Comparison of ENCODE assay signal across 23 mouse cellular contexts in genomic region chr10:20671621-20672020, GRCm38 (mm10). TPM values are rescaled to one million over a fixed set of nuclear protein-coding genes. Genes with fewer than 3 reads are reported as not detected.
DNase-seq lines count a peak whose midpoint lies in the region; ATAC-seq and TF ChIP-seq lines count a peak whose summit lies in the region.
"Had no signal": no experiment of that assay in that cellular context is flagged by ENCODE, and none has a peak within 500 bp of the region (broad histone marks: within the 10 kb centered on the region; RNA-seq: fewer than 3 reads in every experiment).

No protein-coding gene starts in this region.

- no peak for TF ChIP-seq CTCF in layer of hippocampus, adult 2 months (conservative IDR thresholded peaks at IDR 0.05)
- TF ChIP-seq CTCF in lung, adult 2 months (IDR thresholded peaks at IDR 0.05; ENCODE audit: insufficient read depth, low read length), result no peak
- TF ChIP-seq CTCF in embryonic fibroblast, embryonic 13.5 days (IDR thresholded peaks at IDR 0.05; ENCODE audit: borderline replicate concordance, insufficient read depth, low read length), result no peak

- no peaks in the 10 kb centered on the region for H3K36me3 ChIP-seq in lung, embryonic 15.5 days
- H3K36me3 ChIP-seq: embryonic facial prominence, embryonic 10.5 days; embryonic facial prominence, embryonic 12.5 days; forebrain, embryonic 10.5 days; forebrain, embryonic 12.5 days had no signal

- intact Hi-C loops in heart, postnatal 36 days (cut with DNase I), result loop anchor here (10.0 kb wide), 1 partner anchor 243 kb away; no protein-coding TSS in a partner anchor

- ATAC-seq in lung, embryonic 15.5 days (ENCODE audit: borderline replicate concordance, extremely low read depth, low FRiP score, low TSS enrichment), result no peak
- ATAC-seq: forebrain, embryonic 14.5 days; forebrain, embryonic 16.5 days had no signal

- WGBS in lung, embryonic 15.5 days, result 24% methylated on average over 5 of the region's 5 CpGs
- WGBS in lung, adult 2 months, result 55% methylated on average over 5 of the region's 5 CpGs

- H3K9me3 ChIP-seq in lung, embryonic 15.5 days, result no peaks in the 10 kb centered on the region
- H3K9me3 ChIP-seq: embryonic facial prominence, embryonic 10.5 days; embryonic facial prominence, embryonic 12.5 days; forebrain, embryonic 10.5 days; forebrain, embryonic 12.5 days had no signal

- no peaks in the 10 kb centered on the region for H3K27me3 ChIP-seq in lung, embryonic 15.5 days
- H3K27me3 ChIP-seq: embryonic facial prominence, embryonic 12.5 days; forebrain, embryonic 12.5 days had no signal

- peak; percentile 91 for DNase-seq in heart, adult 11 months
- no peak for DNase-seq in heart, postnatal 36 days
- DNase-seq in layer of hippocampus, adult 2 months (ENCODE audit: low spot score in 2 of 2), result no peak
- DNase-seq in layer of hippocampus, adult 9-11 months, result no peak
- no peak for DNase-seq in lung, adult 2 months
- no peak for DNase-seq in adipocyte (ENCODE audit: low spot score)
- DNase-seq: adrenal gland, adult 8-10 months; adrenal gland, postnatal 14 days; adrenal gland, postnatal 36 days; cerebellum, adult 11-12 months; cerebellum, adult 2 months; cerebellum, adult 9-10 months; cerebellum, postnatal 25 days had no signal

- TF ChIP-seq POLR2A in lung, adult 2 months (IDR thresholded peaks at IDR 0.05; ENCODE audit: borderline replicate concordance, extremely low read depth, low read depth, low read length), result no peak
- no peak for TF ChIP-seq POLR2A in embryonic fibroblast, embryonic 13.5 days (IDR thresholded peaks at IDR 0.05; ENCODE audit: low read depth, low read length)

- no peak overlapping the region for H3K4me3 ChIP-seq in layer of hippocampus, adult 2 months
- H3K4me3 ChIP-seq in lung, embryonic 15.5 days, result no peak overlapping the region
- no peak overlapping the region for H3K4me3 ChIP-seq in lung, adult 2 months (replicated peaks; ENCODE audit: extremely low read depth, low read depth, low read length)
- no peak overlapping the region for H3K4me3 ChIP-seq in embryonic fibroblast, embryonic 13.5 days (ENCODE audit: insufficient read depth, low read length)
- H3K4me3 ChIP-seq: embryonic facial prominence, embryonic 10.5 days; embryonic facial prominence, embryonic 12.5 days; erythroblast, embryonic 14.5 days; forebrain, embryonic 10.5 days; forebrain, embryonic 12.5 days had no signal

- peaks cover 21% of the 10 kb centered on the region for H3K4me1 ChIP-seq in lung, embryonic 15.5 days
- H3K4me1 ChIP-seq in lung, adult 2 months (ENCODE audit: control insufficient read depth, insufficient read depth, low read length), result no peaks in the 10 kb centered on the region; the same call in none of the 2 replicates
- H3K4me1 ChIP-seq in embryonic fibroblast, embryonic 13.5 days (ENCODE audit: control insufficient read depth, insufficient read depth, low read length), result peaks cover 12% of the 10 kb centered on the region

- H3K27ac ChIP-seq in layer of hippocampus, adult 2 months, result peak overlapping the region; percentile 86
- peak overlapping the region; percentile 25; the same call in 1 of the 2 replicates for H3K27ac ChIP-seq in lung, embryonic 15.5 days
- H3K27ac ChIP-seq in embryonic fibroblast, embryonic 13.5 days (ENCODE audit: insufficient read depth, low read length), result peak overlapping the region; percentile 53; the same call in 1 of the 2 replicates
- H3K27ac ChIP-seq: embryonic facial prominence, embryonic 10.5 days; embryonic facial prominence, embryonic 12.5 days; forebrain, embryonic 10.5 days; forebrain, embryonic 12.5 days had no signal

- no peak overlapping the region for H3K9ac ChIP-seq in lung, embryonic 15.5 days
- H3K9ac ChIP-seq: embryonic facial prominence, embryonic 12.5 days; forebrain, embryonic 12.5 days had no signal

- no peak overlapping the region for H3K4me2 ChIP-seq in lung, embryonic 15.5 days
- H3K4me2 ChIP-seq: embryonic facial prominence, embryonic 12.5 days; forebrain, embryonic 12.5 days had no signal

RNA-seq across cellular contexts. Expression of gene Pde7b, which starts 53.3 kb away (rescaled TPM):
- 10 to 100 TPM; 63.0 to 63.9 TPM for total RNA-seq in heart, postnatal 36 days (2021)
- 10 to 100 TPM; 27.6 to 27.8 TPM for total RNA-seq in layer of hippocampus, adult 2 months (2021)
- 2.5 and 3.1 TPM in 2 replicates for polyA plus RNA-seq in lung, embryonic 15.5 days (2015; fragmentation: Nextera tagmentation; extraction: Ambion mirVana)
- 17.7 and 18.7 TPM in 2 replicates for polyA plus RNA-seq in lung, adult 2 months (2012; rRNA removed)
- 9.0 and 9.4 TPM in 2 replicates for polyA plus RNA-seq in embryonic fibroblast, embryonic 13.5 days (2011; ENCODE audit: insufficient read length, low read depth, missing spikeins)
- total RNA-seq: MEL had no signal
- polyA plus RNA-seq: erythroblast, embryonic 14.5 days had no signal

Comparison
In these comparisons a context has a peak if more than half of its experiments do, and no peak if none do; other contexts are left out.
1. H3K27ac ChIP-seq: peak in every context shown above with its lines; median percentile 86 in layer of hippocampus, adult 2 months; 53 in embryonic fibroblast, embryonic 13.5 days; 25 in lung, embryonic 15.5 days.